Comparison of ENCODE assay signal across 8 mouse cellular contexts in the genomic region with DNA sequence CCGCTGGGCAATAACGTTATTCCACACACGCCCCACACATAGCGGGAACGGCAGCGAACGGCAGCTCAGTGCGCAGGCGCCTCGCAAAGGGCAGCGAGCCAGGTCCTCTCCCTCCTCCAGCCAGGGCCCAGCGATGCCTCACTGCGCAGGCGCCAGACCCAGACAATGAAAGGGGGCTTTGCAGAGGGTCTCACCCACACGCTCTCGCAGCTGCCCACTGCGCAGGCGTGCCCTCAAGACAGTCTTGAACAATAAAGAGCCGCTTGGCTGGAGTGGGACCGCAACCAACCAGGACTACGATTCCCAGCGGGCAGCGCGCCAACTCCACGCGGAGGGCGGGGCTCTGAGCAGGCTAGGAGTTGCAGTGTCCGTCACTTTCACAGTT. TPM values are rescaled to one million over a fixed set of nuclear protein-coding genes. Genes with fewer than 3 reads are reported as not detected.
DNase-seq lines count a peak whose midpoint lies in the region; ATAC-seq and TF ChIP-seq lines count a peak whose summit lies in the region.

A gene (minus strand): TSS at position 32 of the 385 bp plus-strand sequence.

- H3K27me3 ChIP-seq in E14TG2a.4 (ENCODE audit: insufficient read depth, low read length): no peaks in the 10 kb centered on the region
- no peaks in the 10 kb centered on the region for H3K27me3 ChIP-seq in forebrain, embryonic 11.5 days (ENCODE audit: control insufficient read depth, insufficient read depth, low read length)
- H3K27me3 ChIP-seq in heart, embryonic 16.5 days (ENCODE audit: control insufficient read depth, insufficient read depth, low read length): no peaks in the 10 kb centered on the region
- no peaks in the 10 kb centered on the region for H3K27me3 ChIP-seq in liver, embryonic 13.5 days
- no peaks in the 10 kb centered on the region for H3K27me3 ChIP-seq in stomach, embryonic 15.5 days (replicated peaks)

- H3K9ac ChIP-seq in forebrain, embryonic 11.5 days (ENCODE audit: low read length): peak within 1 kb of the TSS; percentile 96
- peak within 1 kb of the TSS; percentile 94 for H3K9ac ChIP-seq in heart, embryonic 16.5 days (ENCODE audit: low read length)
- peak within 1 kb of the TSS; percentile 92 for H3K9ac ChIP-seq in liver, embryonic 13.5 days
- peak within 1 kb of the TSS; percentile 73 for H3K9ac ChIP-seq in stomach, embryonic 15.5 days

- DNase-seq in c-Kit-positive CD71-positive TER-119-negative erythroid progenitor cells, embryonic 14.5 days (ENCODE audit: low read depth): peak; percentile 70
- DNase-seq in forebrain, embryonic 11.5 days (ENCODE audit: low spot score): peak; percentile 100
- peak; percentile 96 to 97 for DNase-seq in kidney, postnatal 25 days
- DNase-seq in liver, embryonic 13.5 days: peak; percentile 85
- peak; percentile 98 for DNase-seq in neural tube, embryonic 10.5 days (ENCODE audit: extremely low spot score, low spot score)

- peak within 1 kb of the TSS; percentile 96 for H3K4me3 ChIP-seq in E14TG2a.4 (replicated peaks; ENCODE audit: low read length)
- H3K4me3 ChIP-seq in forebrain, embryonic 11.5 days (ENCODE audit: low read depth, low read length): peak within 1 kb of the TSS; percentile 86
- peak within 1 kb of the TSS; percentile 97 for H3K4me3 ChIP-seq in heart, embryonic 16.5 days (ENCODE audit: low read length)
- H3K4me3 ChIP-seq in liver, embryonic 13.5 days (replicated peaks): peak within 1 kb of the TSS; percentile 94
- peak within 1 kb of the TSS; percentile 92 for H3K4me3 ChIP-seq in stomach, embryonic 15.5 days (replicated peaks)

- H3K36me3 ChIP-seq in E14TG2a.4 (ENCODE audit: insufficient read depth, low read length): no peaks in the 10 kb centered on the region
- no peaks in the 10 kb centered on the region for H3K36me3 ChIP-seq in forebrain, embryonic 11.5 days (ENCODE audit: control insufficient read depth, insufficient read depth, low read length)
- no peaks in the 10 kb centered on the region for H3K36me3 ChIP-seq in heart, embryonic 16.5 days (ENCODE audit: control insufficient read depth, insufficient read depth)
- H3K36me3 ChIP-seq in liver, embryonic 13.5 days: no peaks in the 10 kb centered on the region
- no peaks in the 10 kb centered on the region for H3K36me3 ChIP-seq in stomach, embryonic 15.5 days

- H3K9me3 ChIP-seq in E14TG2a.4 (ENCODE audit: low read length): no peaks in the 10 kb centered on the region
- H3K9me3 ChIP-seq in forebrain, embryonic 11.5 days (ENCODE audit: control insufficient read depth, low read length): no peaks in the 10 kb centered on the region
- no peaks in the 10 kb centered on the region for H3K9me3 ChIP-seq in heart, embryonic 16.5 days (replicated peaks; ENCODE audit: control insufficient read depth, low read length)
- H3K9me3 ChIP-seq in liver, embryonic 13.5 days (replicated peaks): no peaks in the 10 kb centered on the region
- H3K9me3 ChIP-seq in stomach, embryonic 15.5 days: no peaks in the 10 kb centered on the region

- ATAC-seq in forebrain, embryonic 11.5 days (replicated peaks; ENCODE audit: low FRiP score): peak; percentile 96
- ATAC-seq in heart, embryonic 16.5 days (replicated peaks; ENCODE audit: extremely low read depth, insufficient read depth, low FRiP score): peak; percentile 87
- ATAC-seq in liver, embryonic 13.5 days (ENCODE audit: low read depth): peak; percentile 82
- peak; percentile 89 for ATAC-seq in stomach, embryonic 15.5 days (ENCODE audit: insufficient read depth, low FRiP score, low read depth)

- H3K27ac ChIP-seq in forebrain, embryonic 11.5 days (ENCODE audit: low read depth, low read length): peak within 1 kb of the TSS; percentile 99
- peak within 1 kb of the TSS; percentile 99 for H3K27ac ChIP-seq in heart, embryonic 16.5 days (ENCODE audit: low read length)
- H3K27ac ChIP-seq in liver, embryonic 13.5 days: peak within 1 kb of the TSS; percentile 97
- H3K27ac ChIP-seq in stomach, embryonic 15.5 days: peak within 1 kb of the TSS; percentile 97

- H3K4me1 ChIP-seq in E14TG2a.4 (replicated peaks; ENCODE audit: low read depth, low read length): peaks cover 33% of the 10 kb centered on the region
- peaks cover 5% of the 10 kb centered on the region; the same call in 1 of the 2 replicates for H3K4me1 ChIP-seq in forebrain, embryonic 11.5 days (replicated peaks; ENCODE audit: control insufficient read depth, insufficient read depth, low read length)
- H3K4me1 ChIP-seq in heart, embryonic 16.5 days (ENCODE audit: control insufficient read depth, insufficient read depth, low read length): peaks cover 23% of the 10 kb centered on the region
- H3K4me1 ChIP-seq in liver, embryonic 13.5 days (replicated peaks): peaks cover 47% of the 10 kb centered on the region
- no peaks in the 10 kb centered on the region; the same call in 1 of the 2 replicates for H3K4me1 ChIP-seq in stomach, embryonic 15.5 days

- H3K4me2 ChIP-seq in forebrain, embryonic 11.5 days (ENCODE audit: low read depth, low read length, severe bottlenecking): peak within 1 kb of the TSS; percentile 71
- H3K4me2 ChIP-seq in heart, embryonic 16.5 days (ENCODE audit: low read depth, low read length): peak within 1 kb of the TSS; percentile 81
- H3K4me2 ChIP-seq in liver, embryonic 13.5 days: peak within 1 kb of the TSS; percentile 83
- H3K4me2 ChIP-seq in stomach, embryonic 15.5 days: peak within 1 kb of the TSS; percentile 70

- 0% methylated on average over 25 of the region's 28 CpGs for WGBS in forebrain, embryonic 11.5 days
- WGBS in heart, embryonic 16.5 days: under 1% methylated on average over 28 of the region's 28 CpGs
- WGBS in liver, embryonic 13.5 days (ENCODE audit: insufficient replicate concordance): under 1% methylated on average over 28 of the region's 28 CpGs
- under 1% methylated on average over 28 of the region's 28 CpGs for WGBS in stomach, embryonic 15.5 days

- no peak for TF ChIP-seq CTCF in E14TG2a.4 (conservative IDR thresholded peaks at IDR 0.05; ENCODE audit: low read length)

RNA-seq across cellular contexts. Expression of the gene that starts here (rescaled TPM):
- polyA plus RNA-seq in forebrain, embryonic 11.5 days (2014; fragmentation: Nextera tagmentation; extraction: Ambion mirVana): 65.2 and 71.0 TPM in 2 replicates
- 16.2 and 16.7 TPM in 2 replicates for polyA plus RNA-seq in heart, embryonic 16.5 days (2015; fragmentation: Nextera tagmentation; extraction: Ambion mirVana)
- polyA plus RNA-seq in liver, embryonic 13.5 days (2015; fragmentation: Nextera tagmentation; extraction: Ambion mirVana): 5.6 and 7.2 TPM in 2 replicates
- polyA plus RNA-seq in stomach, embryonic 15.5 days (2015; fragmentation: Nextera tagmentation; extraction: Ambion mirVana): 18.7 and 20.1 TPM in 2 replicates

Comparison
In these comparisons a context has a peak if more than half of its experiments do, and no peak if none do; other contexts are left out.
1. Peak in every context shown above with its lines: DNase-seq, ATAC-seq, H3K4me3 ChIP-seq and H3K27ac ChIP-seq.